Mouse (Mus musculus) heart, embryonic 14.5 days (tissue): ENCODE measurements around the gene Tpst2. TPM values are rescaled to one million over a fixed set of nuclear protein-coding genes. Genes with fewer than 3 reads are reported as not detected.

Experiments used
- ATAC-seq: fragments of 200-750 bp; cut with Nextera tagmentation; 2 replicates; pipeline ENCODE4 v1.8.0; 2017; ENCODE audit warnings: low read depth, moderate TSS enrichment; ENCODE audit not compliant: insufficient number of reproducible peaks, insufficient read depth, low FRiP score
- H3K27ac ChIP-seq, 2 experiments: fragments of 200-500 bp in 1 of 2; fragments of 300-500 bp in 1 of 2; sonication (generic) in 1 of 2; replicated peaks in 1 of 2; 2 replicates each; pipeline ENCODE4 v1.5.1; 2012 to 2014; ENCODE audit warnings: low read depth in 2 of 2, low read length in 2 of 2, control low read depth in 1 of 2, mild to moderate bottlenecking in 1 of 2, mixed read lengths in 1 of 2; ENCODE audit not compliant: control insufficient read depth in 1 of 2, insufficient read depth in 1 of 2
- H3K27me3 ChIP-seq: fragments of 300-500 bp; sonication (generic); 2 replicates; pipeline ENCODE4 v1.6.1; 2014; ENCODE audit warnings: mild to moderate bottlenecking, low read length, control low read depth; ENCODE audit not compliant: control insufficient read depth, insufficient read depth
- H3K36me3 ChIP-seq: fragments of 300-500 bp; sonication (generic); 2 replicates; pipeline ENCODE4 v1.6.1; 2014; ENCODE audit warnings: mild to moderate bottlenecking, control low read depth, low read length, mixed read lengths; ENCODE audit not compliant: control insufficient read depth, insufficient read depth
- H3K4me1 ChIP-seq, 2 experiments: fragments of 200-500 bp in 1 of 2; fragments of 300-500 bp in 1 of 2; sonication (generic) in 1 of 2; 2 replicates each; pipeline ENCODE4 v1.6.1; 2012 to 2014; ENCODE audit warnings: low read length in 2 of 2, control low read depth in 1 of 2, mixed read lengths in 1 of 2; ENCODE audit not compliant: control insufficient read depth in 2 of 2, insufficient read depth in 2 of 2
- H3K4me2 ChIP-seq: fragments of 300-500 bp; sonication (generic); 2 replicates; pipeline ENCODE4 v1.6.1; 2014; ENCODE audit warnings: mild to moderate bottlenecking, low read length
- H3K4me3 ChIP-seq, 2 experiments: fragments of 200-500 bp in 1 of 2; fragments of 300-500 bp in 1 of 2; sonication (generic) in 1 of 2; 2 replicates each; pipeline ENCODE4 v1.5.1; 2012 to 2014; ENCODE audit warnings: low read length in 2 of 2, mild to moderate bottlenecking in 2 of 2, control low read depth in 1 of 2, low read depth in 1 of 2, moderate library complexity in 1 of 2; ENCODE audit not compliant: control insufficient read depth in 1 of 2, insufficient read depth in 1 of 2
- H3K9ac ChIP-seq: fragments of 300-500 bp; sonication (generic); 2 replicates; pipeline ENCODE4 v1.6.1; 2014; ENCODE audit warnings: mild to moderate bottlenecking, low read length
- H3K9me3 ChIP-seq: fragments of 300-500 bp; sonication (generic); 2 replicates; pipeline ENCODE4 v1.6.1; 2016; ENCODE audit warnings: low read length, control low read depth; ENCODE audit not compliant: control insufficient read depth
- WGBS: fragments of 180-500 bp; shearing (Covaris S2); extraction: QIAGEN DNeasy Blood & Tissue Kit; methylation state at CpG from one replicate; pipeline ENCODE4 v1.1.7; 2014; 5-methylcytosine and 5-hydroxymethylcytosine counted together
- polyA plus RNA-seq: library from polyadenylated mRNA; unstranded; fragments of >200 nt; fragmentation: Nextera tagmentation; extraction: Ambion mirVana; gene quantifications from 2 replicates; pipeline ENCODE4 v1.2.1, GENCODE M21; 2014

The Tpst2 gene
- polyA plus RNA-seq, 1 experiment from 2014 or later, result 45.9 TPM

GRCm38 (mm10) chr5:112324637-112325545 is 48.4 kb downstream of the Tpst2 start:
- Histone ChIP-seq H3K36me3 (peaks cover 23% of the 10 kb centered on the region), H3K4me3 (peak overlapping the region; percentile 5 to 86), H3K4me2 (peak overlapping the region; percentile 70), H3K9me3 (no peaks in the 10 kb centered on the region), H3K9ac (peak overlapping the region; percentile 54; the same call in 1 of the 2 replicates), H3K4me1 (peaks cover 6 to 13% of the 10 kb centered on the region in 2 experiments; a peak in 3 of 4 replicates), H3K27ac (peak overlapping the region in 1 of 2 experiments; percentile 78; a peak in 2 of 4 replicates), H3K27me3 (no peaks in the 10 kb centered on the region)
- 18% methylated on average over 24 of the region's 24 CpGs for WGBS
- 0 out of 2 replicates have a peak, but pooled peaks have one; percentile 39 for ATAC-seq

GRCm38 (mm10) chr5:112325546-112326445 is 49.3 kb downstream of the Tpst2 start, which contains the start of gene Tfip11:
Tfip11 (plus strand) TSS chr5:112326358.
- 7% methylated on average over 48 of the region's 48 CpGs for WGBS
- H3K36me3 ChIP-seq, result peaks cover 32% of the 10 kb centered on the region
- ATAC-seq, result peak; percentile 74
- peak within 1 kb of the TSS; percentile 86 to 99 for H3K4me3 ChIP-seq
- peaks cover 6 to 13% of the 10 kb centered on the region in 2 experiments; a peak in 3 of 4 replicates for H3K4me1 ChIP-seq
- H3K9ac ChIP-seq, result peak within 1 kb of the TSS; percentile 85
- peak within 1 kb of the TSS; percentile 78 to 91 for H3K27ac ChIP-seq
- no peaks in the 10 kb centered on the region for H3K9me3 ChIP-seq
- no peaks in the 10 kb centered on the region for H3K27me3 ChIP-seq
- H3K4me2 ChIP-seq, result peak within 1 kb of the TSS; percentile 82

- H3K9ac ChIP-seq, result peak overlapping the region; percentile 85
- peak overlapping the region; percentile 15 to 78; a peak in 2 of 4 replicates for H3K27ac ChIP-seq
- 2% methylated on average over 30 of the region's 33 CpGs for WGBS
- H3K9me3 ChIP-seq, result no peaks in the 10 kb centered on the region
- ATAC-seq, result no peak
- H3K4me2 ChIP-seq, result peak overlapping the region; percentile 82
- H3K36me3 ChIP-seq, result peaks cover 39% of the 10 kb centered on the region
- H3K4me3 ChIP-seq, result peak overlapping the region; percentile 86 to 99
- H3K4me1 ChIP-seq, result peaks cover 6 to 13% of the 10 kb centered on the region in 2 experiments; a peak in 3 of 4 replicates
- no peaks in the 10 kb centered on the region for H3K27me3 ChIP-seq
These were observed 50.0 kb downstream of the Tpst2 start for GRCm38 (mm10) chr5:112326446-112327009.

GRCm38 (mm10) chr5:112327854-112328253 is 51.4 kb downstream of the Tpst2 start:
- 89% methylated on average over 15 of the region's 15 CpGs for WGBS
- no peak for ATAC-seq
- Histone ChIP-seq H3K27ac (no peak overlapping the region), H3K4me3 (no peak overlapping the region), H3K9me3 (no peaks in the 10 kb centered on the region), H3K27me3 (no peaks in the 10 kb centered on the region), H3K9ac (no peak overlapping the region), H3K36me3 (peaks cover 52% of the 10 kb centered on the region), H3K4me1 (peaks cover 6 to 13% of the 10 kb centered on the region in 2 experiments; a peak in 3 of 4 replicates), H3K4me2 (no peak overlapping the region)

- H3K27ac ChIP-seq, result no peak overlapping the region
- no peak overlapping the region for H3K4me3 ChIP-seq
- no peak for ATAC-seq
- WGBS, result 90% methylated on average over 14 of the region's 14 CpGs
- H3K4me2 ChIP-seq, result no peak overlapping the region
- H3K27me3 ChIP-seq, result no peaks in the 10 kb centered on the region
- H3K4me1 ChIP-seq, result peaks cover 4 to 13% of the 10 kb centered on the region in 2 experiments; a peak in 3 of 4 replicates
- H3K36me3 ChIP-seq, result peaks cover 73% of the 10 kb centered on the region
- no peaks in the 10 kb centered on the region for H3K9me3 ChIP-seq
- no peak overlapping the region for H3K9ac ChIP-seq
These were observed 53.5 kb downstream of the Tpst2 start for GRCm38 (mm10) chr5:112329805-112330564.

- Histone ChIP-seq H3K27me3 (no peaks in the 10 kb centered on the region), H3K4me3 (no peak overlapping the region), H3K4me1 (no peaks in the 10 kb centered on the region), H3K36me3 (peaks cover 92% of the 10 kb centered on the region), H3K4me2 (no peak overlapping the region), H3K9me3 (no peaks in the 10 kb centered on the region), H3K27ac (no peak overlapping the region), H3K9ac (no peak overlapping the region)
- ATAC-seq, result no peak
- WGBS, result 20% methylated on average over 2 of the region's 2 CpGs
These were observed 59.0 kb downstream of the Tpst2 start for GRCm38 (mm10) chr5:112335473-112335872.
